Mouse (Mus musculus) natural killer cell, adult 2 months (primary cell): ENCODE measurements around the gene Ajap1.

Experiments
- DNase-seq, 2 experiments: peaks; one replicate each; pipeline ENCODE4 v3.0.0; 2022; ENCODE audit warnings: low spot score in 2 of 2

Ajap1 gene

DNA sequence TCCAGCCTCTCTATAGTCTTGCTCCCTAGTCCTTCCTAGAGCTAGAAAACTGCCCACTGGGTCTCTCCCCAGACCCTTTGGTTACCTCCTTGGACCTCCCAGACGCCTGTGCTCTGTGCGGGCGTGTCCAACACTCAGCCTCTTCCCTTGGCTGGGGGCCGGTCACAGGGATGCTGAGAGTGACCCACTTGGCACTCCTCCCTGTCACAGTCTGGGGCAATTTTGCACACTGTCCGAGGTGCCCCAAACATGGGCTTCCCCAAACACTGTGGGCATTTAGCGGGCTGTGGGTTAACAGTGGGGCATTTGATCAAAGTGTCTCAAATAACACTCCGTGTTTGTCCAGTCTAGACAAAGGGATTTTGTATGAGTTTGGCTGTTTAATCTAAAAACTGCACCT lies 29.1 kb downstream of the Ajap1 start:
- no peak for DNase-seq

DNA sequence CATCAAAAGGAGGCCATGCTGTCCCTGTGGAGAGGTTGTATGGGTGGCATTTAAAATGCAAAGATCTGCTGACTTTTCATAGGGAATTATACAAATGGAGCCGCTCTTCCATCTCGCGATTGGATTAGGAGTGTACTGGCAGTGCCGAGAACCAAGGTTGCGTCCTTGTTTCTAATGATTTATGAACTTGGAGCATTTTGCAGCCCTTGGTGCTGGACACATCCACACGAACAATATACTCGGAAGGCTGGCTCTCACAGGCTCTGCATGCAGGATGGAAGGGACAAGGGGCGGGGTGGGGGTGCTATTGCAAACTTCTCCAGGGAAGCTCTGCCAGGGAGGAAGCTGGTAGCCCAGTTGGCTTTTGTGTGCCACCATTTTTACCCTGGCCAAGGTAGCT lies 31.1 kb downstream of the Ajap1 start:
- DNase-seq = no peak

DNA sequence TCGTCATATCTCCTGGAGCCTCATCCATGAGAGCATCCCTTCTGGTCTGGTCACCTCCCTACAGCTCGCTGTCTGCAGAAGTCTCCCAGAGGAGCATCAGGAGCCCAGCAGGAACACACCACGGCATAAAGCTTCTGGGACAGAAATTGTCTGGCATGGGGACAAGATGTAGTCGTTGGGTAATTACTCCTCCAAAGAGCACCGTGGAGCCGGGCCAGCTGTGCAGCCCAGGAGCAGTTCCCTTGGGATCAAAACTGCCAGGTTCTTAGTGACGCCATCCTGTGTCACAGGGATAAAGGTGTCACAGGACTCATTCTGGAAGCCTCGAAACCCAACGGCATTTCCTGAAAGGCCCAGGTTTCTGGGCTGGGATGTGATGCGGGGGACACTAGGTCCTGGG lies 40.1 kb downstream of the Ajap1 start:
- DNase-seq = no peak

DNA sequence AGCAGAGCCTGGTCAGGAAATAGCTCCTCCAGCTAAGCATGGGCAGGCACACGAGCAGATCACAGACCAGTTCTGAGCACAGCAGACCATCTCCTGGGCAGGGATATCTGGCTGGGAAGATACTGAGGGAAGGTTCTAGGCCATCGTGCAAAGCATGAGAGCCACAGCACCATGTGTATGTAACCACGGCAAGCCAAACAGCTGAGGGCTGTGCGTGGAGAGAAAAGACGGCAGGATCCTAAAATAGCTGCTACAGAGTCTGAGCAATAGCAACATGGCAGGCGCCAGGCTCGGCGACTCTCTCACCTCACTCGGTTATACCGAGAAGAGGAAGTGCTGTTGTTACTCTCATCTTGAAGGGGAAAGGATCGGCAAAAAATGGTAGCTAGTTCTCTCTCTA lies 42.7 kb downstream of the Ajap1 start:
- no peak for DNase-seq

DNA sequence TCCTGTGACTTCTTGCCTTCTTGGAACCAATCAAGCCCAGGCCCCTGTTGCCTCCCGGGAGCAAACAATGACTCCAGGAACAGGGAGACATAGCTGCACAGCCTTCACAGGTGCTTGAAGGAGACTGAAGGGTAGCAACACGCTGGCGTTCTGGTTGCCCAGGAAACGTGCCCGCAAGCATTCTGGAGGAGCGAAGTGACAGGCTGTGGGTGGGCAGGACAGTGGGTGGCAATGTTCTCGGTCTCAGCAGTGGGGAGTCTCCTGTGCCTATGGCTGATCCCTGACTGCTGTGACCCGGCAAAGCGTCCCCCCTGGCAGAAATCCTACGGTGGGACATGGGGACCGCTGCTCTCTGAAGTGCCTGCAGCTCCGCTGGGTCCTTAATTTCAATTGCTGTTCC lies 43.6 kb downstream of the Ajap1 start:
- DNase-seq = no peak

DNA sequence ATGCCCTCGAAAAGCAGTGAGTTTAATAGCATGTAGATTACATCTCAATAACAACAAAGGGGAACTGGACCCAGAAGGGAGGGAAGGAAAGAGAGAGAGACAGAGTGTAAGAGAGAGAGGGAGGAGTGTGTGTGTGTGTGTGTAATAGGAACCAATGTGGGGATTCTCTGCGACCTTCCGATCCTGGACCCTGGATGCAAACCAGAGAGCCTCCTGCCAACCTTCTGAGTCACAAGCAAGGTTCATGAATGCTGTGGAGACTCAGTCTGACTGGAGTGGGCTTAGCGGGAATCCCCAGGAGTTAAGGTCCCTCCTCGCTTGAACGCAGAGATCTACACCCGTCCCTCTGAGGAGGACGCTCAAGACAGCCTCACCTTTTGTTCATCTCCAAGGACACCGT lies 45.4 kb downstream of the Ajap1 start:
- DNase-seq = no peak

DNA sequence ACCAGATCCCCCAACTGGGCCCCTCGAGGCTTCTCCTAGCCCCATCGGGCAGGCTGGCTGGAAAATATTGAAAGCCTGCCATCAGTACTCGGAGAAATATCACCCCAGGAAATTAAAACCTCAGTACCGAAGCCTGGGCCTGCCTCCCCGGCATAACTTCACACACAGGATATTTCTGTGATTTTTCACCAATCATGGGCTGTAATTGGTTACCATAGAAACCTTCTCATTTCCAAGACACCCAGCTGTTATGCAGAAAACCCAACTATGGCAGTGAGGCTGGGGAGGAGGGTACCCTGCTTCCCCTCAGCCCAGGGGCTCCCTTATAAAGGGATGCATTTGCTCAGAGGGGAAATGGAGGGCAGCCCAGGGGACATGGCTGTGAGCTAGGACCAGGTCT lies 46.7 kb downstream of the Ajap1 start:
- no peak for DNase-seq

DNA sequence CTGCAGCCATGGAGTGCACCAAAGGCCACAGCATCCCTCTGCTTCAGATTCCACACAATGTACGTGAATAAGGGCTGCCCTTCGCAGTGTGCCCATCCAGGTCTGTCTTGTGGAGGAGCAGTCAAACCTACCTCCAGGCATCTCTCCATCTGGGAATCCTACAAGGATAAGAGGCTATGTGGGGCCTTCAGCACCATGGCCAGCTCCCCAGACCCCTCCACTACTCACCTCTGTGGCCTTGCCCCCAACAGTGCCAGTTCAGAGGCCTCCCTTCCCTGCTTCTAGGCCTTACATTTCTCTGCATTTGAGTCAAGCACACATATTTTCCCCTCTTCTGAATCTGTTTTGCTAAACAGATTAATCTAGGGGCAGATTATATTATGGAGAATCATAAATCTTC lies 52.6 kb downstream of the Ajap1 start:
- no peak for DNase-seq

DNA sequence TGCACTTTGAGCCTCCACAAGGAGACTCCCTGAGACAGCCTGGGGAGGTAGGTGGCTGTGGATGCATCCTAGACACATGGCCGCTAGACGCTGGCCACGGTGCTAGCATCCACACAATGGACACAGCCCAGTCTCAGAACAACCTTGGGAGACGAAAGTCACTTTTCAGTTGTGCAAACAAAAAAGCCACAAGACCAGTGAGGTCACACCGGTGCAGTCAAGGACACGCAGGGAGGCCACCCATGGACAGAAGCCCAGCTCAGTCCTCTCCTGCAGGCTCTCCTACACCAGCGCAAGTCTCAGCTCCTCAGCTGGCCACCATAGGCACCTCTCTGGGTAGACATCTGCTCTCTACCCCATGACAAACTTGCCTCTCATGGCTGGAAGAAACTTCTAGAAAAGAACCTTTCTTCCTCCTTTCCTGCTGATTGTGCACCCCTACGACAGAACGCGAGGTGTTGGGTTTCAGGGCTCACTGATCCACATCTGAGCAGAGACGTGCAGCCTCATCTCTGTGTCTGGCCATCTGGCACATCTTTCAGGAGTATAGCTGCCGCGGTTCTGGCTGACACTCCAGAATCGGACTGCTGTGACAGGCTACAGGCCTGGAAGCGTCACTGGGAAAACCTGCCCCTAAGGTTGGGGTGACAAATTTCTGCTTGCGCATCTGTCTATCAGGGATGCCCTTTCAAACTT lies 56.5 kb downstream of the Ajap1 start:
- DNase-seq = no peak

DNA sequence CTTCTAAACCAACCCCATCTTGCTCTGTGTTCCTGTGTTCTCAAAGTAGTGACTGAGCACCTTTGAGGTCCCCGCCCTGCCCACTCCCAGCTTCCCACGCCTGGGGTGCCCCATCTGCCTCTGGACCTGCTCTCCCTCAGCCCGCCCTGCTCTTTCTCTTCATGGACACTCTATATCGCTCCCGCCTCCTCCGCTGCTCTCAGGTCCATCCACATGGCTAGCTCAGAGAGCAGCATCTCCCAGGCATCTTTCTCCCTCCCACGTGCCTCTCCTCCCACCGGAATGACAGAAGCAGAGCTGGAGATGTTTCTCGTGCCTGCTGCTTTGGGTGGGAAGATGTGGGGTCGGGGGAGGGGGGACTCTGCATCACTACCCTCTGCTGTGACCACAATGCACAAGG lies 58.3 kb downstream of the Ajap1 start:
- DNase-seq = no peak

DNA sequence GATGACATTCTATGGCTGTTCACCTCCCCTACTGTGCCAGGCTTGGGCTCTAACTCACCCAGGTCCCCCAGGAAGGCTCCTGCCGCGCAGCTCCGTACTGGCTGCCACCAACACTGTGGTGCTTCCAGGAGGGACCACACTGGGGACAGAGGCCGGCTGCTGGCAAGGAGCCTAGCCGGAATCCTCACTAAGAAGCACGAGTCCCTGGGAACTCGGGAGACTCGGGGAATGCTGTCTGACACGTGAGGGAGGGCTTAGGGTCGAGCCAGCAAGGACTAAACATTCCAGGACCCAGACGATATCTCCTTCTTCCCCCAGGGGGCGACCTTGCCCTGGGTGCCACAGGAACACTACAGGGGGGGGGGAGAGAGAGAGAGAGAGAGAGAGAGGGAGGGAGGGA lies 64.7 kb downstream of the Ajap1 start:
- DNase-seq = no peak

DNA sequence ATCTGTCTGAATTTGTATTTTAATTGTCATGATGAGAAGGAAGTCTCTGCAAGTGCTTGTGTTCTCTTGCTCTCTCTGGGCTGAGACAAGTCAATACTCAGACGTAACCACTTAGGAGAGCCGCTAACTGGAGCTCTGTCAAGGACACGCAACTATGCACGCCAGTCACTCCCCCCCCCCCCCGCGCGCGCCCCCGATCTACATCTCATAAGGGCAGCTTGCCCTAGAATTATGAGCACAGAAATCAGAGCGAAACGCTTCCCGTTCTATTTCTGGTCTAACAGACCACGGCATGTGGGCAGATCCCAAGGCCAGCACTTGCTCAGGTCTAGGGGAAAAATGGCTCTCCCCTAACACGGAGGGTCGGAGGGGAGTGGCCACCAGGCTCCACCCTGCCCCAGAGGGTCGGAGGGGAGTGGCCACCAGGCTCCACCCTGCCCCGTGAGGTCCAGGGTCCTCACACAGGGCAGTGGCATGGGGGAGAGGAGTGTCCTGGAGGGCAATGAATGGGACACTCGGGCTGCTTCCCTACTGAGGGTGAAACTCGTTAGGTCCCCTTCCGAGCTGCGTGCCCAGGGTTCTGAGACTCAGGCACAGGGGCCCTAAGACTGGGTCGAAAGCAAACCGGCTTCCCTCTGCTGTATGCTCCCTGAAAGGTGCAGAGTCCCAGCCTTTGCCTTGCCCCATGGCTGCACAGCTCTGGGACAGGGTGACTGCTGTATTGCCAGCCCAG lies 65.3 kb downstream of the Ajap1 start:
- DNase-seq = no peak

DNA sequence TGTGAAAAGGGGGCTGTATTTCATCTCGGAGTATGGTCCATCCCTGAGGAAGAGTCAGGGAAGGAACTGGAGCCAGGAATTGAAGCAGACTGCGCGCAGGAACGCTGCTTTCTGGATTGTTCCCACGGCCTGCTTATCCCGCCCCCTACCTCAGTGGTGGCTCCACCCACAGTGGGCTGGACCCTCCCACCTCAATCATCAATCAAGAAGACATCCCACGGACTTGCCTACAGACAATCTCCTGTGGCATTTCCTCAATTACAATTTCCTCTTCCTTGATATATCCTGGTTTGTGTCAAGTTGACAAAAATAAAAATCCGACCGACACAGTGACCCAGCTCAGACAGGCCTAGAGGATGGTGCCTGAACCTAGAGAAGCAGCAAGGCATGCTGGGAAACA lies 66.5 kb downstream of the Ajap1 start:
- DNase-seq = no peak

DNA sequence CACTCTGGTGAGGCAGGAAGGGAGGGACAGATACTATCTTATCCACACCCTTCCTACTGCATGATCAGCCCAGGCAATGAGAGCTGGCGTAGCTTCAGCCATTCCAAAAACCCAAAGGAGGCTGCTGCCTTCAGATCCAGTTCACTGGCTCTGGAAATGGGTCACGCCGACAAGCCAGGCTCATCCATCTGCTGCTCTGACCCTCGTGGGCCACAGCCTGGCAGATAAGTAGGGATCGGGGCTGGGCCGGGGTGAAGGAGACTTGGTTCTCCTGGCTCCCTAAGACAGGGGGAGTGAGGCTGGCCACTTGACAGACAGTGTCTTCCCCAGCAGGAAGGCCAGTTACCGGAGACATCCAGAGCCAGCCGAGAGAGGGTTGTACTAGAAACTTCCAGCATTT lies 84.2 kb downstream of the Ajap1 start:
- DNase-seq = no peak

DNA sequence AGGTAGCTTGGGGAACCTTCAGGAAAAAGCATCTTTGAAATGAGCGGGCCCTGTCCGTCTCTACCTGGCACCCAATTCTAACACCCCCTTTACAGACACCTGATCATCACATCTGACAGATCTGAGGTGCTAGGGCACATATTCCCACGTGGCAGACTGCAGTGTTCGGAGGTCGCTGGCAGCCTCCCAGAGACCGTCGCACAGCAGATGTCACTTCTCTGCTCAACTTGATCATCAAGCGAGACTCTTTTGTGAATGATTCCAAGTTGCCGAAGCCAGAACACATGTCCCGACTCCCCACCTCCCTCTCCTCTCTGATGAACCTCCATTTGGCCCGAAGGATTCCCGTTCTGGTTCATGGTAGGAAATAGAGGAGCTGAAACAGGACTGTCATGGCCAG lies 95.1 kb downstream of the Ajap1 start:
- no peak for DNase-seq

DNA sequence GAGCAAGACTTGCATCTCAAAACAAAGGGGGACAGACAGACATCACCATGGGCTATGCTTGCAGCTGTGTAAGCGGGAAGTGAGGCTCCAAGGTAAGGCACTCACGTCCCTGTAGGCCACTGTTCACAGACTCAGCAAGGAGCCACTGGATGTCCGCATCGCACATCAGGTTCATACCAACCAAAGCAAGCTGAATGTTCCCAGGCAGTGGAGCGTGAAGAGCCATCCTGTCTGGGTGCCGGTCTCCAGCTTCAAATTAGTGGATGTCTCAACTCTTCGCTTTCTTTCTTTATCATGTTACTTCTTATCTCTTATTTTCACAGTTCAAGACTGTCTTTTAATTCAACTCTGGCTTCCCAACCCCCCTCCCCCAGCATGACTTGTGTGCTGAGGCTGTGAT lies 101.2 kb downstream of the Ajap1 start:
- no peak for DNase-seq

DNA sequence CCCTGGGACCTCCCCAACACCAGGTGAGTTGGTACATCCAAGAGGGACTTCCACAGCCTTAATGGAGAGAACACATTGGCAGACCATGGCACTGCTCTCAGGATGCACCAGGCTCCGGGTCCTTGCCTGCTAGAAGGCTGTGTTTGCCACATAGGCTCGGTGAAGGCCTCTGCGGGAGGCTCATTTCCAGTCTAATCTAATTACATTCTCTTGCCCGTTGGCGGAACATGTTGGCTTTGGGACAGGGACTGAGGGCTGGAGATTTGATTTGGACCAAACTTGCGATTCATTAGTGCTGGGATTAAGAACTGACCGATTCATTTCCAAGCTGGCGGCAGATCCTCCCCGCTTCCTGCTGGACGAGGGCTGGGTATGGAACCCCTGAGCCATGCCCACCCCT lies 101.7 kb downstream of the Ajap1 start:
- DNase-seq = no peak

DNA sequence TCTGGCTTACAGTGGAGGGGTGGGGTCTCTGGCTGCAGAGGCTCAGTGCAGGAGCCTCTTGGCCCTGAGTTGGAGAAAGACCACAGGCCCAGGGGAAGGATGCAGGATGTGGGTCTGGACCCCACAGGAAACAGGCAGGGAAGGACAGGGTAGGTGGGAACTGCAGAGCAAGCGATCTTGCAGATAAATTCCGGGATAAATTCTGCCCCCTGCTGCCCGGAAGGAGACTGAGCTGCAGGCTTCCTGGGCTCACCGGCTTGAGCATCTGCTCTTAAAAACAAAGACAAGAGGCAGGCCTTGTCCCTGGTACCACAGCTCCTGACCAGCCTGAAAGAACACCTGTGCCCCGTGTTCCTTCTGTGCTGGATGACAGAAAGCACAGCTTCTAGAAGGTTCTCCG lies 104.6 kb downstream of the Ajap1 start:
- no peak for DNase-seq

DNA sequence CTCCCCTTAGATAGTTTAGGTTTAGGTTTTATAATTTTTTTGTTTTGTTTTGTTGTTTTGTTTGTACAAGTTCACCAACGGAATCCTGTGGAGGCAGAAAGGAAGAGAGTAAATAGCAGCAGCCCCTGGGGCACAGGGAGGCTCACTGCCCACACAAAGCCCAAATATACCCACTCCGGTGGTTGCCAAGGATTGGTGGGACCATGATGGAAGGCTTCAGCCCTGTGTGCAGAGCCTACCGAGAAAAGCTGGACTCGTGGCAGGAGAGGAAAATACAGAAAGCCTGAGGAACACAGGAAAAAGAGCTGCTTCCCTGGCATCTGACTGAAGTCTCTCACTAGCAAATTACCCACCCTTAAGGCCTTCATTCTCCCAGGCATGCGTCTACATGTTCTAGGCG lies 108.4 kb downstream of the Ajap1 start:
- no peak for DNase-seq

DNA sequence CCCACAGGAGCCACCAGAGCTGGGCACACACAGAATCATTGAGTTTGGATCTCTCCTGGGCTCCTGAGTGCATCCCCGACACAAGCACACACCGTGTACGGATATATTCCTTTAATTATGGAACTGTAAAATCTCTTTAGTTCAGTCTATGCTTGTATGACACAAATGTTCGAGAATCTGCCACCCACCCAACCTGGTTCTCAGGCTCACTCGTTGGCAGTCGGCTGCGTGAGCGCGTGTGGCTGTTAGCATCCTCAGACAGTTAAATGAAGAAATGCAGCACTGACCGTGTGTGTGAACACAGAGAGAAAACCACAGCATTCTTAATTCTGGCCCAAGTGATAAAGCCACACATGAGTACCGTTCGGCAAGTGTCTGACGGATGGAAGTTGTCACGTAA lies 109.5 kb downstream of the Ajap1 start:
- DNase-seq = no peak

DNA sequence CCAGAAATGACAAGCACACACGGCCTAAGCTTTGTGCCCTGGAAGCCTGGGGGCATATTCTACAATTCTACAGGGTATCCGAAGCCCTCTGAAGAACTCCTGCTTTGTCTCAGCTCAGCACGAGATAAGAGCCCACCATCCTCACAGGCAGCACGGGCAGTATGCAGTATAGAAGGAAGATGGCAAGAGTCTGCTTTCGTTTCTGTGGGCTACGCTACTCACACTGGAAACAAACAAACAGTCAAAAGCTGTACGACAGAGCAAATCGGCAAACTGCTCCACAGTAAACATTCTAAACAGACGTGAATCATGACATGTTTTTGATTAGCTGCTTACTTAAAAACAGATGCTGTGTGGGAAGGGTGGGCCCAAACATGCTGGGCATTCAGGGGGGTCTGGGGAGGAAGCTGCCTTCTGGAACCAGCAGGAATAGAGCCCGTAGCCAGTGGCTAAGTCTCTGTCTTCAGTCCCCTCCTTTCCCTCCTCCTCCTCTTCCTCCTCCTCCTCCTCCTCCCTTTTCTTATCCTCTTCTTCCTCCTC lies 113.9 kb downstream of the Ajap1 start:
- no peak for DNase-seq

DNA sequence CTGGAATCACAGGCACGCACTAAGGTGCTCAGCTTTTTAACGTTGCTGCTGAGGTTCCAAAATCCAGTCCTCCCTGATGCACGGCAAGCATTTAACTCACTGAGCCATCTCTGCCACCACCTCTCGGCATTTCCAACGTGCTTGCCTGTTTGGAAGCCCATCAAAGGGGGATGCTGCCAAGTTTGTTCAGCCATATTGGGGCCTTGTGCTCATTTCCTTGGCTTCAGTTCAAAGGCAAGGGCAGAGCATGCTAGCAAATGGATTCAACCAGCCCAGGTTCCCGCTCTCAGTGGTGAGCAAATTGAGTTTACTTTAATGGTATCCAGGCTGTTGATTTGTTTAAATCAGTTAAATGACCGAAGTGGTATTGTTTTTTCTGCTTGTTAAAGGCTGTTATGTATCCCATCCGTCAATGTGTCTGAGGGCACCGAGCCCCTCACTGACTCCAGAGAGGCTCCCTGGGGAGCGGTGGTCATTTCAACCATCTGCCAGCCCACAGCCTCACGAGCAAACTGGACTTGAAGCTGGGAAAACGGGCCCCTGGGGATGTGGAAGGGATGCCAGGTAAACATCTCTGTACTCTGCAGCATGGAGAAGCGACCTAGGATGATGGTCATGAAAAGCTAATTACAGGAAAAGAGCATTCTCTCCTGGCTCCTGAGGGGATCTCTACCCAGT lies 121.6 kb downstream of the Ajap1 start:
- DNase-seq = no peak

DNA sequence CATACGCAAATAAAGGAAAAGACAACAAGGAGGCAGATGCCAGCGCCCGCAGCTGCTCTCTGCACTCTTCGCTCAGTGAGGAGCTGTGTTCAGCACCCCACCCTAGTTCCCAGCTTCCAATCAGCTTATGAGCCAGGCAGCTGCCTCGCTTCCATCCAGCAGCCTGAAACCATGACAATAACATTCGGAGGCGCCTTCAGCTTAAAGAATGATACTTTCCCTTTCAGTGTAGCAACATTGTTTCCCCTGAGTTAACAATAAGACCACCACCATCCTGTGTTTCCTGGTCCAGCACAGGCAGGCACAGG lies 124.4 kb downstream of the Ajap1 start:
- no peak for DNase-seq
